Comparison of ENCODE assay signal across 15 mouse cellular contexts in the genomic region with DNA sequence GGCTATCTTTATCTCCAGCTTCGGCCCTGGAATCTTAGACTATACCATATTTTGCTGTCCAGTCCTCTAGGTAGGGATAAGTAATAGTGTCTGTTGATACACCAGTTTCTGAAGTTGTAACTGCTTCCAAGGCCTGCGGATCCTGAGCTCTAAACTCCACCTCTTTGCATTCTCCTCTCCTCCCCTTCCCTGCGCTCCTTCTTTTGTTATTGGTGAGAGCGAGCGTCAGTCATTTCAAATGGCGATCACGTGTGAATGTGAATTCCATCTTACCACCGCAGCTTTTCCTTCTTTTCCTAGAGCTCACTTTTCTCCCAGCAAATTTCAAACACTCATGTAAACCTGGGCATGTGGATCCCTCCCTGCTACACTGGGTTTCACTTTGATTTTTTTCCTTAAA.
"Had no signal": no experiment of that assay in that cellular context is flagged by ENCODE, and none has a peak within 500 bp of the region (broad histone marks: within the 10 kb centered on the region; RNA-seq: fewer than 3 reads in every experiment).

No protein-coding gene starts in this region.

- H3K4me3 ChIP-seq: lung, embryonic 15.5 days; megakaryocyte, embryonic 14.5 days; midbrain, embryonic 13.5 days; midbrain, embryonic 15.5 days; neural tube, embryonic 12.5 days; stomach, embryonic 15.5 days had no signal

- H3K27ac ChIP-seq: lung, embryonic 15.5 days; macrophage; midbrain, embryonic 13.5 days; midbrain, embryonic 15.5 days; neural tube, embryonic 12.5 days; stomach, embryonic 15.5 days; stomach, postnatal 0 days had no signal

- H3K27me3 ChIP-seq: lung, embryonic 15.5 days; megakaryocyte, embryonic 14.5 days; midbrain, embryonic 13.5 days; midbrain, embryonic 15.5 days; neural tube, embryonic 12.5 days; stomach, embryonic 15.5 days had no signal

- H3K9me3 ChIP-seq: lung, embryonic 15.5 days; megakaryocyte, embryonic 14.5 days; midbrain, embryonic 13.5 days; midbrain, embryonic 15.5 days; neural tube, embryonic 12.5 days; stomach, embryonic 15.5 days had no signal

- H3K36me3 ChIP-seq: lung, embryonic 15.5 days; midbrain, embryonic 13.5 days; midbrain, embryonic 15.5 days; neural tube, embryonic 12.5 days; stomach, embryonic 15.5 days had no signal

- H3K4me1 ChIP-seq: lung, embryonic 15.5 days; midbrain, embryonic 13.5 days; midbrain, embryonic 15.5 days; neural tube, embryonic 12.5 days; stomach, embryonic 15.5 days had no signal

- DNase-seq: liver, postnatal 0 days; lung, adult 2 months; lung, postnatal 14 days; lung, postnatal 36 days; right cerebral cortex, postnatal 14 days; thymus, postnatal 14 days; thymus, postnatal 36 days had no signal
